Comparison of ENCODE assay signal across 11 mouse cellular contexts in genomic region chr5:106119584-106119983, GRCm38 (mm10).
"Had no signal": no experiment of that assay in that cellular context is flagged by ENCODE, and none has a peak within 500 bp of the region (broad histone marks: within the 10 kb centered on the region; RNA-seq: fewer than 3 reads in every experiment).

No protein-coding gene starts in this region.

- H3K27me3 ChIP-seq: limb, embryonic 12.5 days; liver, embryonic 13.5 days; neural tube, embryonic 12.5 days had no signal

- H3K4me2 ChIP-seq: limb, embryonic 12.5 days; liver, embryonic 13.5 days; neural tube, embryonic 12.5 days had no signal

- H3K4me3 ChIP-seq: left cerebral cortex, adult 2 months; limb, embryonic 12.5 days; liver, embryonic 13.5 days; neural tube, embryonic 12.5 days had no signal

- ATAC-seq: hindbrain, embryonic 16.5 days; inflammation-experienced regulatory T-cells, adult 6 months; liver, postnatal 0 days had no signal

- H3K27ac ChIP-seq: left cerebral cortex, adult 2 months; limb, embryonic 12.5 days; liver, embryonic 13.5 days; neural tube, embryonic 12.5 days had no signal

- DNase-seq: kidney, adult 18-20 months; liver; liver, embryonic 13.5 days; liver, postnatal 0 days; midbrain, embryonic 14.5 days; thymus, postnatal 36 days had no signal

- H3K9ac ChIP-seq: limb, embryonic 12.5 days; liver, embryonic 13.5 days; liver, postnatal 0 days; neural tube, embryonic 12.5 days had no signal

- H3K36me3 ChIP-seq: limb, embryonic 12.5 days; liver, embryonic 13.5 days; neural tube, embryonic 12.5 days had no signal

- H3K4me1 ChIP-seq: liver, embryonic 13.5 days; neural tube, embryonic 12.5 days had no signal

- H3K9me3 ChIP-seq: limb, embryonic 12.5 days; liver, embryonic 13.5 days; neural tube, embryonic 12.5 days had no signal
